Mouse (Mus musculus): ENCODE data around the gene Nckap1.

GRCm38 (mm10) chr2:80594215-80594918 lies 13.2 kb upstream of the Nckap1 start:
- TF ChIP-seq POLR2A (IDR thresholded peaks at IDR 0.05; ENCODE audit: low read depth, low read length) (no peak), CTCF (IDR thresholded peaks at IDR 0.05; ENCODE audit: borderline replicate concordance, insufficient read depth, low read length) (no peak)
